In genomic region chr11:97817379-97817778, GRCm38 (mm10) we compare ENCODE assay signal across 8 mouse cellular contexts. TPM values are rescaled to one million over a fixed set of nuclear protein-coding genes. Genes with fewer than 3 reads are reported as not detected.
A peak's percentile ranks its signal among the peaks of the same experiment; 100 is the strongest.
DNase-seq lines count a peak whose midpoint lies in the region; ATAC-seq lines count a peak whose summit lies in the region.

No protein-coding gene starts in this region.

- no peak for ATAC-seq in frontal cortex, adult (ENCODE audit: low TSS enrichment)

- peak; percentile 59 for DNase-seq in adrenal gland, postnatal 14 days
- DNase-seq in adrenal gland, adult 8-10 months, result no peak
- DNase-seq in ovary, postnatal 36 days (ENCODE audit: low spot score), result peak; percentile 59
- DNase-seq in ovary, postnatal 10 days (ENCODE audit: low spot score), result no peak
- peak; percentile 79 to 87 for DNase-seq in kidney, postnatal 25 days
- no peak for DNase-seq in T-cell, adult 2 months (ENCODE audit: low spot score)
- no peak for DNase-seq in thymus, postnatal 0 days (ENCODE audit: low spot score)

RNA-seq across cellular contexts. Expression of gene Lasp1, which starts 18.6 kb away (rescaled TPM):
- total RNA-seq in adrenal gland, postnatal 14 days (2021), result 98.2 and 107 TPM in 2 replicates
- total RNA-seq in adrenal gland, adult 8-10 months (2022), result 100 to 1,000 TPM; 131 to 177 (median 143) TPM
- polyA plus RNA-seq in thymus, postnatal 0 days (2015; fragmentation: Nextera tagmentation; extraction: Ambion mirVana), result 98.7 and 108 TPM in 2 replicates

RNA-seq across cellular contexts. Expression of gene B230217C12Rik, which starts 23.2 kb away (rescaled TPM):
- total RNA-seq in adrenal gland, postnatal 14 days (2021), result 2.4 and 3.5 TPM in 2 replicates
- total RNA-seq in adrenal gland, adult 8-10 months (2022), result 1 to 10 TPM; 3.7 to 7.2 (median 6.2) TPM
- 4.5 and 5.0 TPM in 2 replicates for polyA plus RNA-seq in thymus, postnatal 0 days (2015; fragmentation: Nextera tagmentation; extraction: Ambion mirVana)

RNA-seq across cellular contexts. Expression of gene Rpl23, which starts 35.1 kb away (rescaled TPM):
- total RNA-seq in adrenal gland, postnatal 14 days (2021), result 809 and 980 TPM in 2 replicates
- 100 to 1,000 TPM; 753 to 943 (median 843) TPM for total RNA-seq in adrenal gland, adult 8-10 months (2022)
- polyA plus RNA-seq in thymus, postnatal 0 days (2015; fragmentation: Nextera tagmentation; extraction: Ambion mirVana), result 766 and 768 TPM in 2 replicates

RNA-seq across cellular contexts. Expression of gene 1700001P01Rik, which starts 41.7 kb away (rescaled TPM):
- total RNA-seq in adrenal gland, postnatal 14 days (2021), result not detected in 2 replicates
- under 1 TPM in 3 of 4 experiments, not detected in 1; 0.49 to 0.67 (median 0.62) TPM for total RNA-seq in adrenal gland, adult 8-10 months (2022)
- polyA plus RNA-seq in thymus, postnatal 0 days (2015; fragmentation: Nextera tagmentation; extraction: Ambion mirVana), result 0.44 TPM in 1 of 2 replicates, not detected in the other

RNA-seq across cellular contexts. Expression of gene Cwc25, which starts 51.0 kb away (rescaled TPM):
- total RNA-seq in adrenal gland, postnatal 14 days (2021), result 17.6 and 18.7 TPM in 2 replicates
- 10 to 100 TPM; 22.2 to 26.6 (median 23.1) TPM for total RNA-seq in adrenal gland, adult 8-10 months (2022)
- 17.7 and 18.5 TPM in 2 replicates for polyA plus RNA-seq in thymus, postnatal 0 days (2015; fragmentation: Nextera tagmentation; extraction: Ambion mirVana)

Comparison
In these comparisons a context has a peak if more than half of its experiments do, and no peak if none do; other contexts are left out.
1. DNase-seq: peak in adrenal gland, postnatal 14 days (single experiment), ovary, postnatal 36 days (single experiment) and kidney, postnatal 25 days (2 of 2); none in adrenal gland, adult 8-10 months (single experiment), ovary, postnatal 10 days (single experiment), T-cell, adult 2 months (single experiment) and thymus, postnatal 0 days (single experiment).